Mouse (Mus musculus) neural tube, embryonic 14.5 days (tissue): ENCODE results near the gene Akt1. TPM values are rescaled to one million over a fixed set of nuclear protein-coding genes. Genes with fewer than 3 reads are reported as not detected.

Experiments used
- ATAC-seq: fragments of 200-750 bp; cut with Nextera tagmentation; 2 replicates; pipeline ENCODE4 v1.8.0; 2017; ENCODE audit warnings: low read depth, mild to moderate bottlenecking, moderate TSS enrichment, moderate library complexity
- H3K27ac ChIP-seq: fragments of 300-500 bp; sonication (generic); 2 replicates; pipeline ENCODE4 v1.5.1; 2014; ENCODE audit warnings: low read depth, mild to moderate bottlenecking, control low read depth, low read length, moderate library complexity, mixed read lengths
- H3K27me3 ChIP-seq: fragments of 300-500 bp; sonication (generic); 2 replicates; pipeline ENCODE4 v1.6.1; 2014; ENCODE audit warnings: low read length; ENCODE audit not compliant: control insufficient read depth, insufficient read depth
- H3K36me3 ChIP-seq: fragments of 300-500 bp; sonication (generic); 2 replicates; pipeline ENCODE4 v1.6.1; 2014; ENCODE audit warnings: low read length, mixed read lengths; ENCODE audit not compliant: control insufficient read depth, insufficient read depth
- H3K4me1 ChIP-seq: fragments of 300-500 bp; sonication (generic); 2 replicates; pipeline ENCODE4 v1.6.1; 2014; ENCODE audit warnings: low read length; ENCODE audit not compliant: control insufficient read depth, insufficient read depth
- H3K4me2 ChIP-seq: fragments of 300-500 bp; sonication (generic); 2 replicates; pipeline ENCODE4 v1.6.1; 2014; ENCODE audit warnings: mild to moderate bottlenecking, low read depth, low read length, control low read depth
- H3K4me3 ChIP-seq: fragments of 300-500 bp; sonication (generic); 2 replicates; pipeline ENCODE4 v1.5.1; 2014; ENCODE audit warnings: low read depth, low read length, control low read depth, mixed read lengths
- H3K9ac ChIP-seq: fragments of 300-500 bp; sonication (generic); replicated peaks from 2 replicates; pipeline ENCODE4 v1.6.1; 2014; ENCODE audit warnings: low read depth, mild to moderate bottlenecking, control low read depth, low read length, mixed read lengths
- H3K9me3 ChIP-seq: fragments of 300-500 bp; sonication (generic); 2 replicates; pipeline ENCODE4 v1.6.1; 2016; ENCODE audit warnings: low read length; ENCODE audit not compliant: control insufficient read depth
- WGBS: fragments of 180-500 bp; shearing (Covaris S2); extraction: QIAGEN DNeasy Blood & Tissue Kit; methylation state at CpG from one replicate; pipeline ENCODE4 v1.1.7; 2014; 5-methylcytosine and 5-hydroxymethylcytosine counted together
- polyA plus RNA-seq: library from polyadenylated mRNA; unstranded; fragments of >200 nt; fragmentation: Nextera tagmentation; extraction: Ambion mirVana; gene quantifications from 2 replicates; pipeline ENCODE4 v1.2.1, GENCODE M21; 2014

Gene Akt1
- polyA plus RNA-seq, 1 experiment from 2014 or later = 57.9 TPM

- no peak overlapping the region for H3K4me3 ChIP-seq
- 63% methylated on average over 5 of the region's 5 CpGs for WGBS
- H3K36me3 ChIP-seq = no peaks in the 10 kb centered on the region
- no peak overlapping the region for H3K4me2 ChIP-seq
- no peaks in the 10 kb centered on the region for H3K9me3 ChIP-seq
- ATAC-seq = no peak
- H3K4me1 ChIP-seq = peaks cover 10% of the 10 kb centered on the region
- no peak overlapping the region for H3K27ac ChIP-seq
- H3K9ac ChIP-seq = no peak overlapping the region
- H3K27me3 ChIP-seq = peaks cover 5% of the 10 kb centered on the region
These were observed 44.3 kb upstream of the Akt1 start for GRCm38 (mm10) chr12:112718995-112719394.

- WGBS = 26% methylated on average over 7 of the region's 7 CpGs
- peaks cover 5% of the 10 kb centered on the region for H3K27me3 ChIP-seq
- H3K4me2 ChIP-seq = no peak overlapping the region
These were observed 42.5 kb upstream of the Akt1 start for GRCm38 (mm10) chr12:112717140-112717539.

GRCm38 (mm10) chr12:112713984-112714383, 39.3 kb upstream of the Akt1 start:
- no peak overlapping the region for H3K9ac ChIP-seq

More at GRCm38 (mm10) chr12:112717140-112717539, 42.5 kb upstream of the Akt1 start:
- Histone ChIP-seq H3K36me3 (no peaks in the 10 kb centered on the region), H3K9ac (no peak overlapping the region), H3K4me1 (0 out of 2 replicates have a peak, but pooled peaks cover 2% of the 10 kb centered on the region), H3K9me3 (no peaks in the 10 kb centered on the region), H3K4me3 (no peak overlapping the region), H3K27ac (no peak overlapping the region)
- no peak for ATAC-seq

GRCm38 (mm10) chr12:112707573-112707869, 32.8 kb upstream of the Akt1 start:
- Histone ChIP-seq H3K9ac (peak overlapping the region; percentile 34; the same call in 1 of the 2 replicates), H3K27me3 (no peaks in the 10 kb centered on the region), H3K4me2 (no peak overlapping the region), H3K27ac (no peak overlapping the region), H3K4me3 (no peak overlapping the region), H3K36me3 (no peaks in the 10 kb centered on the region), H3K9me3 (no peaks in the 10 kb centered on the region), H3K4me1 (no peaks in the 10 kb centered on the region)
- peak; percentile 39 for ATAC-seq
- 27% methylated on average over 8 of the region's 8 CpGs for WGBS

More at GRCm38 (mm10) chr12:112713984-112714383, 39.3 kb upstream of the Akt1 start:
- Histone ChIP-seq H3K9me3 (no peaks in the 10 kb centered on the region), H3K4me1 (no peaks in the 10 kb centered on the region), H3K4me2 (no peak overlapping the region), H3K27me3 (no peaks in the 10 kb centered on the region), H3K4me3 (no peak overlapping the region), H3K36me3 (no peaks in the 10 kb centered on the region), H3K27ac (no peak overlapping the region)
- 68% methylated on average over 3 of the region's 3 CpGs for WGBS
- ATAC-seq = peak; percentile 22; the same call in 1 of the 2 replicates

- ATAC-seq = peak; percentile 85
- H3K9me3 ChIP-seq = no peaks in the 10 kb centered on the region
- H3K9ac ChIP-seq = peak overlapping the region; percentile 34; the same call in 1 of the 2 replicates
- H3K36me3 ChIP-seq = no peaks in the 10 kb centered on the region
- 11% methylated on average over 32 of the region's 32 CpGs for WGBS
- no peak overlapping the region for H3K27ac ChIP-seq
- no peaks in the 10 kb centered on the region for H3K27me3 ChIP-seq
- no peaks in the 10 kb centered on the region for H3K4me1 ChIP-seq
- H3K4me2 ChIP-seq = peak overlapping the region; percentile 23; the same call in 1 of the 2 replicates
- H3K4me3 ChIP-seq = no peak overlapping the region
These were observed 32.3 kb upstream of the Akt1 start for GRCm38 (mm10) chr12:112706704-112707572.

GRCm38 (mm10) chr12:112702374-112703320, 28.0 kb upstream of the Akt1 start:
- no peaks in the 10 kb centered on the region for H3K27me3 ChIP-seq
- WGBS = 80% methylated on average over 6 of the region's 6 CpGs

GRCm38 (mm10) chr12:112700522-112700921, 25.8 kb upstream of the Akt1 start:
- no peak overlapping the region for H3K27ac ChIP-seq
- peaks cover 7% of the 10 kb centered on the region; the same call in 1 of the 2 replicates for H3K4me1 ChIP-seq
- no peaks in the 10 kb centered on the region for H3K36me3 ChIP-seq
- no peaks in the 10 kb centered on the region for H3K27me3 ChIP-seq
- peak overlapping the region; percentile 28; the same call in 1 of the 2 replicates for H3K9ac ChIP-seq
- H3K9me3 ChIP-seq = no peaks in the 10 kb centered on the region
- WGBS = 10% methylated on average over 15 of the region's 15 CpGs
- no peak overlapping the region for H3K4me2 ChIP-seq
- no peak overlapping the region for H3K4me3 ChIP-seq
- peak; percentile 69 for ATAC-seq

More at GRCm38 (mm10) chr12:112702374-112703320, 28.0 kb upstream of the Akt1 start:
- H3K36me3 ChIP-seq = no peaks in the 10 kb centered on the region
- peaks cover 7% of the 10 kb centered on the region; the same call in 1 of the 2 replicates for H3K4me1 ChIP-seq
- no peak overlapping the region for H3K4me3 ChIP-seq
- H3K9me3 ChIP-seq = no peaks in the 10 kb centered on the region
- no peak overlapping the region for H3K27ac ChIP-seq
- no peak overlapping the region for H3K4me2 ChIP-seq
- H3K9ac ChIP-seq = no peak overlapping the region
- ATAC-seq = no peak

GRCm38 (mm10) chr12:112696806-112697425, 22.2 kb upstream of the Akt1 start:
- no peak overlapping the region for H3K9ac ChIP-seq
- peaks cover 21% of the 10 kb centered on the region for H3K4me1 ChIP-seq
- no peaks in the 10 kb centered on the region for H3K27me3 ChIP-seq
- no peak for ATAC-seq
- H3K36me3 ChIP-seq = no peaks in the 10 kb centered on the region
- H3K4me3 ChIP-seq = no peak overlapping the region
- no peak overlapping the region for H3K27ac ChIP-seq
- WGBS = 84% methylated on average over 3 of the region's 3 CpGs
- H3K4me2 ChIP-seq = no peak overlapping the region
- no peaks in the 10 kb centered on the region for H3K9me3 ChIP-seq
